Mouse (Mus musculus): ENCODE data around the gene Dnm3. TPM values are rescaled to one million over a fixed set of nuclear protein-coding genes. Genes with fewer than 3 reads are reported as not detected.

The Dnm3 gene
- polyA plus RNA-seq, 1 experiment from 2014 or later: 33.5 TPM

DNA sequence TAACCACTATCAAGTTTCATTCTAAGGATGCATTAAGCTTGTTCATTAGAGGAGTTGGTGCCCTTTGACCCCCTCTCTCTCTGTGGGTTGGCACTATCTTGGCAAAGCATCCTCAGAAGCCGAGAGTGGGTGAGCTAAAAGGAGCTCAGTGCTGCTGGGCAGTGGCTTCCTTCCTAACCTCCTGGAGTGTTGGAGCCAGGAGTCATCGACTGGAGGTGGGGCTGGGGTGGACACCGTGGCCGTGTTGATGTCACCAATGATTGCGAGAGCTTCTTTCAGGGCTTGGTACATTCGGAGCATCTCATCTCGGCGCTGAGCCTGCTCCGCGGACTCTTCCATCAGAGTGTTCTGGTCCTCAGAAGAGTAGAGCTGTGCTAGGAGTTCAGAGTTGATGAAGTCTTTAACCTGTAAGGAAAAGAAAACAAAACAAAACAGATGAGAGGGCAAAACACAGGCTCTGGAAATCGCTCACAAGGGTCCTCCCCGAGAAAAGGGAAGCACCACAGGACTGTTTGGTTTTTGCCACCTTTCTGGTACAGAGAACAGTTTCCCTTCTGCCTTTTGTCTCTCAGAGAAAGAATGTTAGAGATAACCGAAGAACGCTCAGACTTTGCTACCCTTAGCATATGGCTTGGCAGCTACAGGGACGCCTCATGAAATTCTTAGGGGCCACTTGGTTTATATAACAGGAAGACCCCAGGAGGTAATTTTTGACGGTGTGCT lies 466.1 kb downstream of the Dnm3 start:
- no peak for ATAC-seq
- Histone ChIP-seq H3K9me3 (no peaks in the 10 kb centered on the region), H3K4me1 (replicated peaks) (peaks cover 11% of the 10 kb centered on the region), H3K36me3 (0 out of 2 replicates have a peak, but pooled peaks cover 9% of the 10 kb centered on the region), H3K27ac (no peak overlapping the region), H3K27me3 (no peaks in the 10 kb centered on the region), H3K4me2 (replicated peaks) (no peak overlapping the region), H3K9ac (replicated peaks) (no peak overlapping the region), H3K4me3 (replicated peaks) (no peak overlapping the region)
- WGBS: 83% methylated on average over 16 of the region's 16 CpGs

DNA sequence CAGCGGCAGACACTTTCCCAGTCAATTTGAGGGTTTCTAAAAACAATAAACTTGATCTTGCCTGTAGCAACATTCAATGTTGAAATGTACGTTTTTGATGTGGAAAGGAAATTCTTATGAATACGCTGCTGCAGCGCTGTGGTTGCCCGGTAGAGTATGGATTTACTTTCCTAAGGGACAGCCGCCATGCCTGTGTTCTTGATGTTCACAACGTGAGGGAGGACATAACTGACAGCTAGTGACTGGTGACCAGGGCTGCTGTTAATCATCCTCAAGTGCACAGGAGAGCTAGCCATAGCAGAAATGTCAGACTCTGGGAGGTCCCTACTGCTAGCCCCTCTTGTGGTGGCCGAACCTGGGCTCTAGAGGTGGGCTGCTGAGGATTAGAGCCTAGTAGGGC lies 468.7 kb downstream of the Dnm3 start:
- Histone ChIP-seq H3K27me3 (no peaks in the 10 kb centered on the region), H3K4me1 (replicated peaks) (peaks cover 23% of the 10 kb centered on the region), H3K4me3 (replicated peaks) (no peak overlapping the region), H3K9me3 (no peaks in the 10 kb centered on the region), H3K4me2 (replicated peaks) (no peak overlapping the region), H3K9ac (replicated peaks) (no peak overlapping the region), H3K27ac (0 out of 2 replicates have a peak overlapping the region, but pooled peaks have one; percentile 25), H3K36me3 (0 out of 2 replicates have a peak, but pooled peaks cover 9% of the 10 kb centered on the region)
- WGBS: 69% methylated on average over 8 of the region's 8 CpGs
- ATAC-seq: no peak

DNA sequence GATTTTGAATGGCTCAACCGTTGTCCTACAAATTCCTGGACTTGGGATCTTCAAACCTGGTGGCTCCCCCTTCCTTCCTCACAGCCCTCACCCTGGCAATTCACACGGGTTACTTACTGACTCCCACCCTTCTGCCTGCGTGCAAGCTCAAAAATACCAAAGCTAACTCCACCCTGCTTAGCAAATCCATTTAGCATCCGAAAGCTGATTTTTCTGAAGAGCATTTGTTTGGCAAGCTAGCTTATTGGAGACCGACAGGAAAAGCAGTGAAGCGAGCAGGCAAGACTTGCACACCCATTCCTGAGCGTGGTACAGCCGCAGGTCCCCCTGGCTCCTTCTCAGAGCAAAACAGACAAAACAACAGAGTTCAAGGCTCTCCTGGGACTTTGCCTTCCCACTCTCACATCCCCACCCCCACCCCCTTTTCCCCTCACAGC lies 469.2 kb downstream of the Dnm3 start:
- ATAC-seq: peak; percentile 46; the same call in 1 of the 2 replicates
- Histone ChIP-seq H3K4me3 (replicated peaks) (no peak overlapping the region), H3K27me3 (no peaks in the 10 kb centered on the region), H3K36me3 (0 out of 2 replicates have a peak, but pooled peaks cover 9% of the 10 kb centered on the region), H3K27ac (0 out of 2 replicates have a peak overlapping the region, but pooled peaks have one; percentile 25), H3K9me3 (no peaks in the 10 kb centered on the region), H3K4me2 (replicated peaks) (no peak overlapping the region), H3K4me1 (replicated peaks) (peaks cover 27% of the 10 kb centered on the region), H3K9ac (replicated peaks) (no peak overlapping the region)
- WGBS: 29% methylated on average over 8 of the region's 8 CpGs

DNA sequence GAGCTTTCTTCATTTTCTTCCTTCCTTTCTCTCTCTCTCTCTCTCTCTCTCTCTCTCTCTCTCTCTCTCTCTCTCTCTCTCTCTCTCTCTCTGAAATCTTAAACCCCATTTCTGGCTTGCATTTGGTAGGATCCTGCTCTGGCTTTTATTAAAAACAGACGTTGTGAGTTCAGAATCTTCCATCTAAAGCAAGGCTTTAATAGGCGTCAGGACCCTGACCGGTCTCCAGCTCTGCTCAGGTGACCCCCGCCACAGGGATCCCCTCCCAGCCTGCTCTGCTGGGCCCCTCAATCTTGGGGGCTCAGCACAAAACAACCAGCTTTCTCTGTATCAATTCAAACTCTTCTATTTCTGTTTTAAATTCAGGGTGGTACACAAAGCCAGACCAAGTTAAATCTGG lies 469.6 kb downstream of the Dnm3 start:
- 65% methylated on average over 4 of the region's 4 CpGs for WGBS
- H3K9me3 ChIP-seq: no peaks in the 10 kb centered on the region
- H3K9ac ChIP-seq (replicated peaks): no peak overlapping the region
- 0 out of 2 replicates have a peak, but pooled peaks cover 9% of the 10 kb centered on the region for H3K36me3 ChIP-seq
- ATAC-seq: no peak
- no peak overlapping the region for H3K4me3 ChIP-seq (replicated peaks)
- H3K4me1 ChIP-seq (replicated peaks): peaks cover 28% of the 10 kb centered on the region
- no peak overlapping the region for H3K27ac ChIP-seq
- H3K27me3 ChIP-seq: no peaks in the 10 kb centered on the region
- H3K4me2 ChIP-seq (replicated peaks): no peak overlapping the region

DNA sequence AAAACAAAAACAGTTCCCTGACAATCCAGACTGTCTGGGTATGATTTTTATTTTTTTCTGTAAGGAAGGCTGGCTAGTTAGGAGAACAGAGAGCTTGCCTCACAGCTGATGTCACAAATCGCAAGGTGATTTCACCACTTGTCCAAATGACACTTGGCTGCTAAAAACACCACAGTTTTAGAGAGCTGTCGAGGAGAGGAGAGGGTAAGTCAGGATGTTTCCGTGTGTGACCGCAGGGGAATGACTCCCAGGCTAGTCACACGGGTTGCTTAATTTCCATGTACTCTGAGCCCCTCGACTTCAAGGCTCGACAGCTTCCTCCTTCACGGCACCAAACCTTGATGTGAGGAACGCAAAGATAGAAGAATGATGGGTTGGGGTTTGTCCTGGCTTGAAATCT lies 471.7 kb downstream of the Dnm3 start:
- Histone ChIP-seq H3K4me3 (replicated peaks) (no peak overlapping the region), H3K4me1 (replicated peaks) (peaks cover 28% of the 10 kb centered on the region), H3K36me3 (0 out of 2 replicates have a peak, but pooled peaks cover 6% of the 10 kb centered on the region), H3K9me3 (no peaks in the 10 kb centered on the region), H3K9ac (replicated peaks) (no peak overlapping the region), H3K27me3 (no peaks in the 10 kb centered on the region), H3K4me2 (replicated peaks) (no peak overlapping the region), H3K27ac (no peak overlapping the region)
- WGBS: 89% methylated on average over 9 of the region's 9 CpGs
- ATAC-seq: no peak

DNA sequence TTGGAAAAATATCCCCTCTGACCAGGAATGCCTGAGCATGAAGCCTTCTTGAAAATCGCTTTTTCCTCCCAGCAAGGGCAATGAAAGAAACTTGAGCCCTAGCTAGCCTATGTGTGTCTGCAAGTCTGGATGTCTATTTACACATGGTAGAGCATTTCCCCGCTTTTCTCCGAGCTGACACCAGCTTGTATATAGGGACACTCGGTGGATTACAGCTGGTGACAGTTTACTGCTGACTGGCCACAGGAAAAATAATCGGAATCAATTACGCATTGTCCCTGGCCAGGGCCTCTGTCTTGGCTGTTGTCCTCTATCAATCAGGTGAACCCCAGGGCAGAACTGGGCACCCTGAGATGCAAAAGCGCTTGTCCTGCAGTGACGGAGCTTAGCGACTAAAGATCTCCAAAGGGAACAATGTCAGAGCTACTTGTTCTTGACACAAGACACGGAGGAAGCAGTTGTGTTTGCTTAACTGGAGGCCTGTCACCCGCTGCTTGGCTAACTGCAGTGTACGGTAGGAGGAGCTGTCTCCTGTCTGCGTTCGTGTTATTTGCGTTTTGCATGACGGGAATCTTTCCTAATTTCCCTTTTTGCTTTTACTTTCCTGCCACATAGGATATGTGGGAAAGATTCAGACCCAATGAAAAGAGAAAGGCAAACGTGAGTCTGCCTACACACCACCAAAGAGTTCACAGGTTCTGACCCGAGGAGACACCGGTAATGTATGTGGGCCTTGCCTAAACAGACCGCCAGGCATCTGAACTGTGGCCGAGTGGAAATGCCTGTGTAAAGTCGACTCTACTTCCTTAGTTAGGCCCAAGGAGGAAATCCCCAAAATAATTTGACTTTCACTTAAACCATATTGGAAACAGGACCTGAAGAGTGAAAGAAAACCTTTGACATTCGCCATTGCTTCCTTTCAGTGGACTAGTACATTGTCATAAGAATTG lies 472.7 kb downstream of the Dnm3 start:
- H3K4me2 ChIP-seq (replicated peaks): peak overlapping the region; percentile 7; the same call in 1 of the 2 replicates
- H3K36me3 ChIP-seq: no peaks in the 10 kb centered on the region
- H3K9ac ChIP-seq (replicated peaks): no peak overlapping the region
- no peaks in the 10 kb centered on the region for H3K9me3 ChIP-seq
- 59% methylated on average over 23 of the region's 23 CpGs for WGBS
- H3K27me3 ChIP-seq: no peaks in the 10 kb centered on the region
- 0 out of 2 replicates have a peak, but pooled peaks have one; percentile 19 for ATAC-seq
- peaks cover 29% of the 10 kb centered on the region for H3K4me1 ChIP-seq (replicated peaks)
- no peak overlapping the region for H3K4me3 ChIP-seq (replicated peaks)
- H3K27ac ChIP-seq: peak overlapping the region; percentile 41; the same call in 1 of the 2 replicates

DNA sequence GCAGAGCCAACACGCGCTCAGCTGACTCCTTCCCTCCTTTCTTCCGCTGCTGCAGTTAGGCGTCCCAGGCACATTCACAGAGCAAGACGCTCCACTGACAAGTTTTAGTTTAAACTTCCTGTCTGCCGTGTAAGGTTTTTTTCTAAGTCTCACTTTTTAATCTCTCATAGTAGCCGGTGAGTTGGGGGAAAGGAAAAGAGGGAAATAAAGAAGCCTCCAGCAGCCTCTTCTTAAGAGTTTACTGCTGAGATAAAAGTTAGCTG lies 473.4 kb downstream of the Dnm3 start:
- H3K27me3 ChIP-seq: no peaks in the 10 kb centered on the region
- H3K4me3 ChIP-seq (replicated peaks): no peak overlapping the region
- no peak overlapping the region for H3K27ac ChIP-seq
- H3K4me2 ChIP-seq (replicated peaks): no peak overlapping the region
- no peaks in the 10 kb centered on the region for H3K9me3 ChIP-seq
- no peak for ATAC-seq
- no peaks in the 10 kb centered on the region for H3K36me3 ChIP-seq
- WGBS: 42% methylated on average over 7 of the region's 7 CpGs
- no peak overlapping the region for H3K9ac ChIP-seq (replicated peaks)
- H3K4me1 ChIP-seq (replicated peaks): peaks cover 33% of the 10 kb centered on the region

DNA sequence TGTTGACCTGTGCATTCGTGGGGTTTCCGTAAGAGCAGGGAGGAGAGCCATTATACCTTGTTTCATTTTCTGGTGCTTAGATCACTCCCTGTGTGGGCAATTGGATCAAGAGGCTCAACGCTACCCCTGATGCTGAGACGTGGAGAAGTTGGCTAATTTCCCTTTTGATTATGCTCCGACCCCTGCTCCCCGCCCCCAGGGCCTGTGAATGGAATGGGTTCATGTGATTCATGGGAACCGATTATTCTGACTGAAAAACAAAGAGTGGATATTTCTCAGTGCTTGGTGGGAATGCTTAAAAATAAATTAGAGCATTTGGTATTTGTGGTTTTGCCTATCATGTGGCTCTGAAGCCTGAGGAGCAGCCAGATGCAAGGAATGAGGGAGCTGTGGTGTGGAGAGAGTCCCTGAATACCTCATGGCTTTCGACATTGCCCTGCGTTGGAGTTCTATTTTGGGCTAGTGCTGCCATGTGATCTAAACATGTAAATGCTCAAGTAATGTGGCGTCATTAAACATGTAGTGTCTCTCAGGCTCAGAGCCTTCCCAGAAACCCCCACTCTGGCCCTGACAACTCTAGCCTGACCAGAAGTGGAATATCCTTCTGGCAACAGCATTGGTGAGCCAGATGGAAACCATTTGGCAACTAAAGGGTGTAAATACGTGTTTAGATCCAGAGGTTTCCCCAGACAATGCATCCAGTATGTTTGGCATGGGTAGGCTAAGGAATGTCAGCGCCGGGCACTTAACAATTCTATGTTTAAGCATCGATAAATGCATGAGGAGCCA lies 473.9 kb downstream of the Dnm3 start:
- no peak overlapping the region for H3K9ac ChIP-seq (replicated peaks)
- no peak for ATAC-seq
- no peaks in the 10 kb centered on the region for H3K27me3 ChIP-seq
- H3K36me3 ChIP-seq: no peaks in the 10 kb centered on the region
- no peak overlapping the region for H3K27ac ChIP-seq
- no peak overlapping the region for H3K4me2 ChIP-seq (replicated peaks)
- H3K4me3 ChIP-seq (replicated peaks): no peak overlapping the region
- peaks cover 32% of the 10 kb centered on the region for H3K4me1 ChIP-seq (replicated peaks)
- H3K9me3 ChIP-seq: no peaks in the 10 kb centered on the region
- WGBS: 61% methylated on average over 14 of the region's 14 CpGs

DNA sequence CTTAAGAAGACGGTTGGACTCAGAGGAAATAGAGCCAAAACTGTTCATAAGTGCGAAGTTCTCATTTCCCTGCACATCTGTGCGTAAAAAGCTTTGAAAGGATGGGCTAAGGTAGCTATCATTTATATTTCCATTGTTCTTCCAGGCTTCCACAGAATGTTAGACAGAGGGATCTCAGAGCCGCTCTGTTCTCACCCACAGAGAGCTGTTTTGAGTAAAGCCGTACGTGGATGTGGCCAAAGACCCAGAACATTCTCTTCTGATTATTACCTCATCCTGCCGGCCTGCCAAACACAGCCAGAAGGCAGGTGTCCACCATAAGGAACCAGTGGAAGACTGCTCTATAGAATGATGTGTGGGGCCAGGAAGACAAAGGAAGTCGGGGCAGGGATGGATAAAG lies 476.5 kb downstream of the Dnm3 start:
- WGBS: 90% methylated on average over 8 of the region's 8 CpGs
- no peak for ATAC-seq
- H3K4me2 ChIP-seq (replicated peaks): no peak overlapping the region

DNA sequence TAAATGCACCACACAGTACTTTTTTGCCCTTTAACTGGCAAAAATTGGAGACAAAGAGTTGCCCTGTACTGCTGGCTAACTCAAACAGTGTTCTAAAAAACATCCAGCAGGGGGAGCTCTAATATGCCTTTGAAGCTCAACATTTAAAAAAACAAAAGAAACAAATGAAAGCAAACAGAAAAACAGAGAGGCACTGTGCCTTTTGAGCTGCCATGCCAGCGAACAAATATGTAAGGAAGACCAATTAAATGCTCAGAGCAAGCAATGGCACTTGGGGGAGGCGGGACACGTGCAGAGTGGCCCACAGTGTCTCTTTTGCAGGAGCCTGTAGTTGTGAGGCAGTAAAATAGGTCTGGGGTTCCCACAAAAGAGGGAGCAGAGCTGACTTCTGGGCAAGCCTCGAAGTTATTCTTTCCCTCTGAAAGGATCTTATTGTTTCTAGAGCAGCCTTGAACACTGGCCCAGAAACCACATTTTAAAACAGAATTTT lies 477.9 kb downstream of the Dnm3 start:
- no peaks in the 10 kb centered on the region for H3K27me3 ChIP-seq
- H3K27ac ChIP-seq: peak overlapping the region; percentile 65
- H3K4me3 ChIP-seq (replicated peaks): no peak overlapping the region
- peak overlapping the region; percentile 32; the same call in 1 of the 2 replicates for H3K4me2 ChIP-seq (replicated peaks)
- peak; percentile 86 for ATAC-seq
- no peak overlapping the region for H3K9ac ChIP-seq (replicated peaks)
- no peaks in the 10 kb centered on the region for H3K9me3 ChIP-seq
- no peaks in the 10 kb centered on the region for H3K36me3 ChIP-seq
- H3K4me1 ChIP-seq (replicated peaks): peaks cover 21% of the 10 kb centered on the region
- WGBS: under 1% methylated on average over 4 of the region's 4 CpGs

More for the DNA sequence above, 476.5 kb downstream of the Dnm3 start:
- H3K36me3 ChIP-seq: no peaks in the 10 kb centered on the region
- no peaks in the 10 kb centered on the region for H3K27me3 ChIP-seq
- no peak overlapping the region for H3K4me3 ChIP-seq (replicated peaks)
- H3K9me3 ChIP-seq: no peaks in the 10 kb centered on the region
- no peak overlapping the region for H3K9ac ChIP-seq (replicated peaks)
- peaks cover 25% of the 10 kb centered on the region for H3K4me1 ChIP-seq (replicated peaks)
- H3K27ac ChIP-seq: no peak overlapping the region

DNA sequence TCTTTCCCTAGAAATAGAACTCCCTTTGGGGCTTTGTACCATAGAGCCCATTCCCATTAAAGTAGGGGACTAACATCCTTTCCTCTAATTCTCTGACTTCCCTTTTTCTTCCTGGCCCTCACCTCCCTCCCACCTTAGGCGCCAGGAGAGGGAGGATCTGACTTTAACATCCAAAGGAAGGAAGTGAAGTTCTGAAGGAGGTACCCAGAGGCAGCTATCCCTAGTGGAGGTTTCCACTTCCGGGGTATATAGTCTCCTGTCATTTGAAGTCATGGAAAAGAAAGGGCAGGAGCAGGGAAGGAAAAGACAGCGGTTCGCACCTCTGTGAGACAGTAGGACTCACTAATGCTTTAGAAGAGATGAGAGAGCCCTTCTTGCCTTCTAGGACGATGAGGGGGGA lies 478.5 kb downstream of the Dnm3 start:
- Histone ChIP-seq H3K4me3 (replicated peaks) (no peak overlapping the region), H3K4me1 (replicated peaks) (peaks cover 16% of the 10 kb centered on the region), H3K27ac (peak overlapping the region; percentile 25; the same call in 1 of the 2 replicates), H3K9ac (replicated peaks) (no peak overlapping the region; the same call in 1 of the 2 replicates), H3K9me3 (no peaks in the 10 kb centered on the region), H3K27me3 (no peaks in the 10 kb centered on the region), H3K36me3 (no peaks in the 10 kb centered on the region), H3K4me2 (replicated peaks) (no peak overlapping the region)
- ATAC-seq: peak; percentile 14
- 49% methylated on average over 5 of the region's 5 CpGs for WGBS
